Mouse (Mus musculus) common myeloid progenitor, adult 5-6 weeks (primary cell): Measurements from ENCODE around the gene Lingo3. TPM values are rescaled to one million over a fixed set of nuclear protein-coding genes. Genes with fewer than 3 reads are reported as not detected.
"Not testable (repeated sequence)": the region's sequence is repeated elsewhere in the genome, so short reads cannot be mapped to it uniquely, and the experiment has no call there.

Experiments
- ATAC-seq: replicated peaks from 2 replicates; pipeline ENCODE4 v1.8.0; 2016; ENCODE audit warnings: low read depth, mild to moderate bottlenecking, moderate TSS enrichment, inconsistent platforms; ENCODE audit not compliant: poor library complexity, severe bottlenecking
- total RNA-seq: library from RNA; stranded (forward); fragments of 200-1000, 187-1606 nt; gene quantifications from 2 replicates; pipeline ENCODE4 v1.2.3, GENCODE M21; 2017

Lingo3 gene
- total RNA-seq, 1 experiment from 2014 or later = 0.05 TPM

GRCm38 (mm10) chr10:80845055-80845693 lies 1.3 kb upstream of the Lingo3 start:
- no peak for ATAC-seq

GRCm38 (mm10) chr10:80843087-80843930 lies 530 bp downstream of the Lingo3 start:
- no peak for ATAC-seq

GRCm38 (mm10) chr10:80842334-80842733 lies 1.5 kb downstream of the Lingo3 start:
- ATAC-seq = no peak

GRCm38 (mm10) chr10:80841685-80842084 lies 2.2 kb downstream of the Lingo3 start:
- no peak for ATAC-seq

- no peak for ATAC-seq
Observed at GRCm38 (mm10) chr10:80839848-80840247, 4.0 kb downstream of the Lingo3 start.

- ATAC-seq = no peak
Observed at GRCm38 (mm10) chr10:80838346-80838912, 5.4 kb downstream of the Lingo3 start.

- no peak for ATAC-seq
Observed at GRCm38 (mm10) chr10:80837827-80838226, 6.0 kb downstream of the Lingo3 start.

- ATAC-seq = no peak
Observed at GRCm38 (mm10) chr10:80836949-80837379, 6.9 kb downstream of the Lingo3 start.

GRCm38 (mm10) chr10:80835617-80836016 lies 8.2 kb downstream of the Lingo3 start:
- no peak for ATAC-seq

- no peak for ATAC-seq
Observed at GRCm38 (mm10) chr10:80832818-80833217, 11.0 kb downstream of the Lingo3 start.

- peak; percentile 36 for ATAC-seq
Observed at GRCm38 (mm10) chr10:80831136-80831535, 12.7 kb downstream of the Lingo3 start.

- ATAC-seq = no peak
Observed at GRCm38 (mm10) chr10:80829359-80830278, 14.2 kb downstream of the Lingo3 start.

GRCm38 (mm10) chr10:80828587-80828986 lies 15.3 kb downstream of the Lingo3 start:
- not testable (repeated sequence) for ATAC-seq

- no peak for ATAC-seq
Observed at GRCm38 (mm10) chr10:80827870-80828420, 15.9 kb downstream of the Lingo3 start.

GRCm38 (mm10) chr10:80827063-80827869 lies 16.6 kb downstream of the Lingo3 start:
- ATAC-seq = no peak

GRCm38 (mm10) chr10:80826151-80827062 lies 17.4 kb downstream of the Lingo3 start, which contains the start of gene Oaz1:
Gene Oaz1 (plus strand): TSS chr10:80826656.
- ATAC-seq = peak; percentile 83

- ATAC-seq = no peak
Observed at GRCm38 (mm10) chr10:80824827-80825226, 19.0 kb downstream of the Lingo3 start.
